Mouse (Mus musculus) T-cell, adult 66 days (primary cell): ENCODE results near the gene Has1. TPM values are rescaled to one million over a fixed set of nuclear protein-coding genes. Genes with fewer than 3 reads are reported as not detected.

Experiments
- total RNA-seq, 2 experiments: library from RNA; stranded (reverse); gene quantifications; 3 replicates in 1 of 2; 4 replicates in 1 of 2; pipeline ENCODE4 v1.2.4; 2023

The Has1 gene
- total RNA-seq: not detected

GRCm38 (mm10) chr17:17855064-17855838 lies at the start of gene Has1:
TSS of gene Has1 (minus strand) at chr17:17855205.

GRCm38 (mm10) chr17:17887774-17888248 lies 32.8 kb upstream of the Has1 start, which contains the start of the genes Fpr2 and Fpr3:
TSS of gene Fpr2 (plus strand) at chr17:17887824.
TSS of gene Fpr3 (plus strand) at chr17:17887852.

GRCm38 (mm10) chr17:17883840-17884239 lies 28.8 kb upstream of the Has1 start, which contains the start of gene Fpr1:
TSS of gene Fpr1 (minus strand) at chr17:17883940.

GRCm38 (mm10) chr17:17826751-17827657 lies 28.0 kb downstream of the Has1 start, which contains the start of gene Spaca6:
TSS of gene Spaca6 (plus strand) at chr17:17827158.

Other genes starting within 250 kb of the Has1 start
- 100 to 1,000 TPM; 212 to 225 TPM for gene Lnpep, start 230.2 kb downstream of the Has1 start, total RNA-seq
- gene Vmn2r90, start 151.5 kb downstream of the Has1 start, total RNA-seq: not detected
- 1 to 10 TPM; 1.9 to 2.4 TPM for gene Spaca6, start 28.0 kb downstream of the Has1 start, total RNA-seq
- not detected for gene Fpr1, start 28.7 kb upstream of the Has1 start, total RNA-seq
- gene Fpr2, start 32.6 kb upstream of the Has1 start, total RNA-seq: under 1 TPM; 0.76 to 0.86 TPM
- gene Fpr3, start 32.6 kb upstream of the Has1 start, total RNA-seq: not detected
- gene Fpr-rs4, start 166.5 kb upstream of the Has1 start, total RNA-seq: not detected
- not detected for gene Vmn2r124, start 194.2 kb upstream of the Has1 start, total RNA-seq
- not detected for gene Vmn2r91, start 229.8 kb upstream of the Has1 start, total RNA-seq